In the genomic region with DNA sequence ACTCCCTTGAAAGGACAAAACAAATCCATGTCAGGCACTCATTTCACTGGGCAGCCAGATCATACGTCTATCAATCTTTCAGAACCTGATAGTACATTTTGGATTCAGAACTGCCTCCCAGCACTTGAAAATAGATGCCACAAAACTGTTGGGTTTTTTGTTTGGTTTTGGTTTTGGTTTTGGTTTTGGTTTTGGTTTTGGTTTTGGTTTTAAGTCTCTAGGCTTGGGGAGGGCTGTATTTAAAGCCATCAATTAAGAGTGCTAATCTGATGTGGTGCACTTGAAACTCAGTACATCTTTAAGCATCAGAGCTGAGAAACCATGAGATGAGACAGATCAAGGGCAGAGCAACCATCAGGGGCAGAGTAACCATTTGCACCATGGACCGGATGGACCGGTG, we compare ENCODE assay signal across 15 mouse cellular contexts.
"Had no signal": no experiment of that assay in that cellular context is flagged by ENCODE, and none has a peak within 500 bp of the region (broad histone marks: within the 10 kb centered on the region; RNA-seq: fewer than 3 reads in every experiment).

No protein-coding gene starts in this region.

- H3K27me3 ChIP-seq: limb, embryonic 15.5 days; liver, embryonic 12.5 days; midbrain, embryonic 12.5 days; neural tube, embryonic 15.5 days had no signal

- H3K36me3 ChIP-seq: limb, embryonic 15.5 days; midbrain, embryonic 12.5 days; neural tube, embryonic 15.5 days had no signal

- ATAC-seq: liver, embryonic 12.5 days; midbrain, embryonic 16.5 days had no signal

- H3K4me1 ChIP-seq: liver, embryonic 12.5 days had no signal

- H3K9me3 ChIP-seq: limb, embryonic 15.5 days; liver, embryonic 12.5 days; midbrain, embryonic 12.5 days; neural tube, embryonic 15.5 days had no signal

- H3K4me3 ChIP-seq: left cerebral cortex, adult 2 months; limb, embryonic 15.5 days; liver, embryonic 12.5 days; midbrain, embryonic 12.5 days; neural tube, embryonic 15.5 days had no signal

- H3K27ac ChIP-seq: left cerebral cortex, adult 2 months; limb, embryonic 15.5 days; liver, embryonic 12.5 days; midbrain, embryonic 12.5 days; neural tube, embryonic 15.5 days had no signal

- H3K9ac ChIP-seq: limb, embryonic 15.5 days; liver, embryonic 12.5 days; lung, embryonic 14.5 days; midbrain, embryonic 12.5 days; neural tube, embryonic 15.5 days had no signal

- DNase-seq: kidney, adult 2 months; kidney, postnatal 25 days; lung, embryonic 14.5 days; lung, postnatal 10 days; lung, postnatal 4 days; right cerebral cortex, adult 18-20 months; right cerebral cortex, postnatal 25 days; thymus, adult 2 months; thymus, postnatal 25 days had no signal

- H3K4me2 ChIP-seq: limb, embryonic 15.5 days; liver, embryonic 12.5 days; lung, embryonic 14.5 days; midbrain, embryonic 12.5 days; neural tube, embryonic 15.5 days had no signal
